Mouse (Mus musculus): Measurements from ENCODE around the gene Rnaseh2a. TPM values are rescaled to one million over a fixed set of nuclear protein-coding genes. Genes with fewer than 3 reads are reported as not detected.
"Not testable (repeated sequence)": the region's sequence is repeated elsewhere in the genome, so short reads cannot be mapped to it uniquely, and the experiment has no call there.

Gene Rnaseh2a
- polyA plus RNA-seq, 1 experiment from 2014 or later = 57.5 TPM

- peaks cover 11% of the 10 kb centered on the region for H3K4me1 ChIP-seq (ENCODE audit: control insufficient read depth, insufficient read depth, low read depth, low read length)
- H3K4me2 ChIP-seq (ENCODE audit: low read length) = peak within 1 kb of the TSS; percentile 59
- H3K27ac ChIP-seq (ENCODE audit: low read depth, low read length) = no peak within 1 kb of the TSS
- H3K9ac ChIP-seq (ENCODE audit: low read depth, low read length) = peak within 1 kb of the TSS; percentile 60
- H3K9me3 ChIP-seq (ENCODE audit: control insufficient read depth, low read length) = no peaks in the 10 kb centered on the region
- peaks cover 5% of the 10 kb centered on the region; the same call in 1 of the 2 replicates for H3K27me3 ChIP-seq (replicated peaks; ENCODE audit: control insufficient read depth, insufficient read depth, low read length)
- H3K4me3 ChIP-seq (ENCODE audit: low read length) = peak within 1 kb of the TSS; percentile 43
- H3K36me3 ChIP-seq (ENCODE audit: control insufficient read depth, insufficient read depth, low read length) = peaks cover 22% of the 10 kb centered on the region
- ATAC-seq = peak; percentile 83
- 2% methylated on average over 45 of the region's 45 CpGs for WGBS
Observed at GRCm38 (mm10) chr8:84908421-84909161, 61.0 kb downstream of the Rnaseh2a start, which contains the start of gene Dnase2a. TSS of gene Dnase2a (plus strand) at chr8:84908560.

- not testable (repeated sequence) for H3K9ac ChIP-seq (ENCODE audit: low read depth, low read length); H3K27me3 ChIP-seq (replicated peaks; ENCODE audit: control insufficient read depth, insufficient read depth, low read length); H3K27ac ChIP-seq (ENCODE audit: low read depth, low read length); H3K9me3 ChIP-seq (ENCODE audit: control insufficient read depth, low read length); ATAC-seq
- Histone ChIP-seq H3K36me3 (ENCODE audit: control insufficient read depth, insufficient read depth, low read length) (peaks cover 20% of the 10 kb centered on the region), H3K4me2 (ENCODE audit: low read length) (peak overlapping the region; percentile 59), H3K4me3 (ENCODE audit: low read length) (peak overlapping the region; percentile 43; the same call in 1 of the 2 replicates), H3K4me1 (ENCODE audit: control insufficient read depth, insufficient read depth, low read depth, low read length) (peaks cover 14% of the 10 kb centered on the region)
- WGBS = 22% methylated on average over 6 of the region's 7 CpGs
Observed at GRCm38 (mm10) chr8:84907979-84908378, 61.6 kb downstream of the Rnaseh2a start.

GRCm38 (mm10) chr8:84907493-84907892 is 62.1 kb downstream of the Rnaseh2a start:
- Histone ChIP-seq H3K9me3 (ENCODE audit: control insufficient read depth, low read length) (no peaks in the 10 kb centered on the region), H3K36me3 (ENCODE audit: control insufficient read depth, insufficient read depth, low read length) (peaks cover 15% of the 10 kb centered on the region), H3K9ac (ENCODE audit: low read depth, low read length) (no peak overlapping the region), H3K4me1 (ENCODE audit: control insufficient read depth, insufficient read depth, low read depth, low read length) (peaks cover 17% of the 10 kb centered on the region), H3K4me3 (ENCODE audit: low read length) (no peak overlapping the region), H3K4me2 (ENCODE audit: low read length) (no peak overlapping the region), H3K27ac (ENCODE audit: low read depth, low read length) (no peak overlapping the region), H3K27me3 (replicated peaks; ENCODE audit: control insufficient read depth, insufficient read depth, low read length) (peaks cover 5% of the 10 kb centered on the region; the same call in 1 of the 2 replicates)
- 80% methylated on average over 8 of the region's 8 CpGs for WGBS
- no peak for ATAC-seq

GRCm38 (mm10) chr8:84907037-84907436 is 62.5 kb downstream of the Rnaseh2a start:
- no peak overlapping the region for H3K27ac ChIP-seq (ENCODE audit: low read depth, low read length)
- H3K36me3 ChIP-seq (ENCODE audit: control insufficient read depth, insufficient read depth, low read length) = peaks cover 12% of the 10 kb centered on the region; the same call in 1 of the 2 replicates
- WGBS = 93% methylated on average over 9 of the region's 9 CpGs
- no peaks in the 10 kb centered on the region for H3K9me3 ChIP-seq (ENCODE audit: control insufficient read depth, low read length)
- 0 out of 2 replicates have a peak, but pooled peaks cover 5% of the 10 kb centered on the region for H3K27me3 ChIP-seq (replicated peaks; ENCODE audit: control insufficient read depth, insufficient read depth, low read length)
- peaks cover 18% of the 10 kb centered on the region for H3K4me1 ChIP-seq (ENCODE audit: control insufficient read depth, insufficient read depth, low read depth, low read length)
- ATAC-seq = no peak
- no peak overlapping the region for H3K4me2 ChIP-seq (ENCODE audit: low read length)
- H3K4me3 ChIP-seq (ENCODE audit: low read length) = no peak overlapping the region
- no peak overlapping the region for H3K9ac ChIP-seq (ENCODE audit: low read depth, low read length)

Small RNAs within 50 kb of the gene (microRNA-seq; reads per million reads assigned to microRNA genes)
- not detected for gene Gm24197

Other genes starting within 250 kb of the Rnaseh2a start
- 0.82 and 0.89 TPM in 2 replicates for gene G430095P16Rik, start 246.8 kb downstream of the Rnaseh2a start, polyA plus RNA-seq (2015; fragmentation: Nextera tagmentation; extraction: Ambion mirVana)
- gene Nfix, start 169.4 kb downstream of the Rnaseh2a start, polyA plus RNA-seq (2015; fragmentation: Nextera tagmentation; extraction: Ambion mirVana) = 94.3 and 109 TPM in 2 replicates
- gene Dand5, start 146.9 kb downstream of the Rnaseh2a start, polyA plus RNA-seq (2015; fragmentation: Nextera tagmentation; extraction: Ambion mirVana) = 15.4 and 17.1 TPM in 2 replicates
- gene Gadd45gip1, start 138.2 kb downstream of the Rnaseh2a start, polyA plus RNA-seq (2015; fragmentation: Nextera tagmentation; extraction: Ambion mirVana) = 40.6 and 40.7 TPM in 2 replicates
- 78.2 and 95.4 TPM in 2 replicates for gene Rad23a, start 129.1 kb downstream of the Rnaseh2a start, polyA plus RNA-seq (2015; fragmentation: Nextera tagmentation; extraction: Ambion mirVana)
- gene Calr, start 122.8 kb downstream of the Rnaseh2a start, polyA plus RNA-seq (2015; fragmentation: Nextera tagmentation; extraction: Ambion mirVana) = 743 and 792 TPM in 2 replicates
- gene Farsa, start 112.8 kb downstream of the Rnaseh2a start, polyA plus RNA-seq (2015; fragmentation: Nextera tagmentation; extraction: Ambion mirVana) = 112 and 114 TPM in 2 replicates
- gene Syce2, start 97.7 kb downstream of the Rnaseh2a start, polyA plus RNA-seq (2015; fragmentation: Nextera tagmentation; extraction: Ambion mirVana) = 38.1 and 46.6 TPM in 2 replicates
- gene Gcdh, start 75.8 kb downstream of the Rnaseh2a start, polyA plus RNA-seq (2015; fragmentation: Nextera tagmentation; extraction: Ambion mirVana) = 41.4 and 42.8 TPM in 2 replicates
- gene Klf1, start 67.8 kb downstream of the Rnaseh2a start, polyA plus RNA-seq (2015; fragmentation: Nextera tagmentation; extraction: Ambion mirVana) = 0.39 and 0.56 TPM in 2 replicates
- gene Dnase2a, start 61.2 kb downstream of the Rnaseh2a start, polyA plus RNA-seq (2015; fragmentation: Nextera tagmentation; extraction: Ambion mirVana) = 6.4 and 7.0 TPM in 2 replicates
- 71.4 and 77.4 TPM in 2 replicates for gene Mast1, start 32.4 kb downstream of the Rnaseh2a start, polyA plus RNA-seq (2015; fragmentation: Nextera tagmentation; extraction: Ambion mirVana)
- gene Rtbdn, start 22.8 kb downstream of the Rnaseh2a start, polyA plus RNA-seq (2015; fragmentation: Nextera tagmentation; extraction: Ambion mirVana) = 3.0 and 3.2 TPM in 2 replicates
- gene Gm49661, start 334 bp downstream of the Rnaseh2a start, polyA plus RNA-seq (2015; fragmentation: Nextera tagmentation; extraction: Ambion mirVana) = not detected in 2 replicates
- 1,040 and 1,063 TPM in 2 replicates for gene Prdx2, start 180 bp downstream of the Rnaseh2a start, polyA plus RNA-seq (2015; fragmentation: Nextera tagmentation; extraction: Ambion mirVana)
- 4.3 and 5.3 TPM in 2 replicates for gene Junb, start 9.0 kb upstream of the Rnaseh2a start, polyA plus RNA-seq (2015; fragmentation: Nextera tagmentation; extraction: Ambion mirVana)
- gene Hook2, start 20.8 kb upstream of the Rnaseh2a start, polyA plus RNA-seq (2015; fragmentation: Nextera tagmentation; extraction: Ambion mirVana) = 37.9 and 39.6 TPM in 2 replicates
- 0.10 and 0.21 TPM in 2 replicates for gene Best2, start 44.8 kb upstream of the Rnaseh2a start, polyA plus RNA-seq (2015; fragmentation: Nextera tagmentation; extraction: Ambion mirVana)
- gene Asna1, start 55.5 kb upstream of the Rnaseh2a start, polyA plus RNA-seq (2015; fragmentation: Nextera tagmentation; extraction: Ambion mirVana) = 159 and 170 TPM in 2 replicates
- 100 and 110 TPM in 2 replicates for gene Trir, start 57.1 kb upstream of the Rnaseh2a start, polyA plus RNA-seq (2015; fragmentation: Nextera tagmentation; extraction: Ambion mirVana)
- 61.2 and 62.7 TPM in 2 replicates for gene Tnpo2, start 67.1 kb upstream of the Rnaseh2a start, polyA plus RNA-seq (2015; fragmentation: Nextera tagmentation; extraction: Ambion mirVana)
- gene Fbxw9, start 90.3 kb upstream of the Rnaseh2a start, polyA plus RNA-seq (2015; fragmentation: Nextera tagmentation; extraction: Ambion mirVana) = 75.8 and 83.2 TPM in 2 replicates
- 1.2 TPM in 1 of 2 replicates, not detected in the other for gene Gm5741, start 98.2 kb upstream of the Rnaseh2a start, polyA plus RNA-seq (2015; fragmentation: Nextera tagmentation; extraction: Ambion mirVana)
- 112 and 119 TPM in 2 replicates for gene Dhps, start 102.0 kb upstream of the Rnaseh2a start, polyA plus RNA-seq (2015; fragmentation: Nextera tagmentation; extraction: Ambion mirVana)
- 111 and 116 TPM in 2 replicates for gene Wdr83os, start 111.0 kb upstream of the Rnaseh2a start, polyA plus RNA-seq (2015; fragmentation: Nextera tagmentation; extraction: Ambion mirVana)
- 45.5 and 50.6 TPM in 2 replicates for gene Wdr83, start 111.5 kb upstream of the Rnaseh2a start, polyA plus RNA-seq (2015; fragmentation: Nextera tagmentation; extraction: Ambion mirVana)
- 23.1 TPM in 2 replicates for gene Man2b1, start 113.5 kb upstream of the Rnaseh2a start, polyA plus RNA-seq (2015; fragmentation: Nextera tagmentation; extraction: Ambion mirVana)
- gene Zfp791, start 153.3 kb upstream of the Rnaseh2a start, polyA plus RNA-seq (2015; fragmentation: Nextera tagmentation; extraction: Ambion mirVana) = 4.3 and 4.6 TPM in 2 replicates
- not detected in 2 replicates for gene Cks1brt, start 182.2 kb upstream of the Rnaseh2a start, polyA plus RNA-seq (2015; fragmentation: Nextera tagmentation; extraction: Ambion mirVana)